Mouse (Mus musculus) monocyte, adult 5-6 weeks (primary cell): ENCODE measurements around the gene Anxa5. TPM values are rescaled to one million over a fixed set of nuclear protein-coding genes. Genes with fewer than 3 reads are reported as not detected.

Source experiments
- total RNA-seq: library from RNA; stranded (forward); fragments of 200-1000, 200-491, 200-594 nt; gene quantifications from 3 replicates; pipeline ENCODE4 v1.2.3, GENCODE M21; 2017

Gene Anxa5
- total RNA-seq, 1 experiment from 2014 or later = 215 TPM

Other genes with a start within 250 kb of the Anxa5 start
- not detected in 3 replicates for gene 1810062G17Rik, start within 50 bp of the Anxa5 start, total RNA-seq
- not detected in 3 replicates for gene Gm11549, start 45.9 kb upstream of the Anxa5 start, total RNA-seq
- gene Exosc9, start 76.7 kb upstream of the Anxa5 start, total RNA-seq = 64.1 to 69.4 TPM (median 65.2 TPM) in 3 replicates
- 1.0 to 5.1 TPM (median 2.7 TPM) in 3 replicates for gene Ccna2, start 96.3 kb upstream of the Anxa5 start, total RNA-seq
- gene Bbs7, start 137.6 kb upstream of the Anxa5 start, total RNA-seq = 0.32 to 2.4 TPM (median 0.58 TPM) in 3 replicates
- gene Trpc3, start 214.3 kb upstream of the Anxa5 start, total RNA-seq = not detected in 3 replicates